Mouse (Mus musculus) liver, postnatal 0 days (tissue): ENCODE results near the gene Zfp663. TPM values are rescaled to one million over a fixed set of nuclear protein-coding genes. Genes with fewer than 3 reads are reported as not detected.

Experiments
- ATAC-seq: fragments of 200-750 bp; cut with Nextera tagmentation; 2 replicates; pipeline ENCODE4 v1.8.0; 2017; ENCODE audit warnings: mild to moderate bottlenecking, moderate library complexity
- DNase-seq: peaks from one replicate; pipeline ENCODE4 v3.0.0-alpha.2; 2016
- H3K27ac ChIP-seq: fragments of 300-500 bp; sonication (generic); 2 replicates; pipeline ENCODE4 v1.5.1; 2014; ENCODE audit warnings: antibody characterized with exemption, moderate library complexity, mild to moderate bottlenecking, low read depth
- H3K27me3 ChIP-seq: fragments of 300-500 bp; sonication (generic); 2 replicates; pipeline ENCODE4 v1.6.1; 2014; ENCODE audit warnings: low read length, control low read depth, mixed read lengths; ENCODE audit not compliant: insufficient read depth
- H3K36me3 ChIP-seq: fragments of 300-500 bp; sonication (generic); replicated peaks from 2 replicates; pipeline ENCODE4 v1.6.1; 2014; ENCODE audit warnings: mild to moderate bottlenecking, control low read depth, low read length, moderate library complexity, mixed read lengths; ENCODE audit not compliant: insufficient read depth
- H3K4me1 ChIP-seq: fragments of 300-500 bp; sonication (generic); 2 replicates; pipeline ENCODE4 v1.6.1; 2014; ENCODE audit warnings: antibody characterized with exemption, mild to moderate bottlenecking, control low read depth; ENCODE audit not compliant: insufficient read depth
- H3K4me2 ChIP-seq: fragments of 300-500 bp; sonication (generic); 2 replicates; pipeline ENCODE4 v1.6.1; 2014; ENCODE audit warnings: low read depth, mild to moderate bottlenecking, low read length, moderate library complexity, mixed read lengths
- H3K4me3 ChIP-seq: fragments of 300-500 bp; sonication (generic); 2 replicates; pipeline ENCODE4 v1.5.1; 2014; ENCODE audit warnings: low read depth, low read length
- H3K9ac ChIP-seq: fragments of 300-500 bp; sonication (generic); replicated peaks from 2 replicates; pipeline ENCODE4 v1.6.1; 2014; ENCODE audit warnings: mild to moderate bottlenecking, moderate library complexity
- H3K9me3 ChIP-seq: fragments of 300-500 bp; sonication (generic); 2 replicates; pipeline ENCODE4 v1.6.1; 2016; ENCODE audit warnings: mild to moderate bottlenecking, control low read depth, low read length, mixed read lengths
- CTCF ChIP-seq: sonication (generic); IDR thresholded peaks from 2 replicates; pipeline ENCODE4 v1.5.1; 2016; ENCODE audit warnings: antibody characterized with exemption, low read depth
- EP300 ChIP-seq: IDR thresholded peaks from 2 replicates; pipeline ENCODE4 v1.6.1; 2016; ENCODE audit warnings: antibody characterized with exemption, low read depth, mild to moderate bottlenecking
- WGBS: fragments of 180-500 bp; shearing (Covaris S2); extraction: QIAGEN DNeasy Blood & Tissue Kit; methylation state at CpG from one replicate; pipeline ENCODE4 v1.1.7; 2014; ENCODE audit not compliant: insufficient replicate concordance; 5-methylcytosine and 5-hydroxymethylcytosine counted together
- polyA plus RNA-seq: library from polyadenylated mRNA; unstranded; fragments of >200 nt; fragmentation: Nextera tagmentation; extraction: Ambion mirVana; gene quantifications from 2 replicates; pipeline ENCODE4 v1.2.1, GENCODE M21; 2015

Gene Zfp663
- polyA plus RNA-seq, 1 experiment from 2014 or later: not detected

DNA sequence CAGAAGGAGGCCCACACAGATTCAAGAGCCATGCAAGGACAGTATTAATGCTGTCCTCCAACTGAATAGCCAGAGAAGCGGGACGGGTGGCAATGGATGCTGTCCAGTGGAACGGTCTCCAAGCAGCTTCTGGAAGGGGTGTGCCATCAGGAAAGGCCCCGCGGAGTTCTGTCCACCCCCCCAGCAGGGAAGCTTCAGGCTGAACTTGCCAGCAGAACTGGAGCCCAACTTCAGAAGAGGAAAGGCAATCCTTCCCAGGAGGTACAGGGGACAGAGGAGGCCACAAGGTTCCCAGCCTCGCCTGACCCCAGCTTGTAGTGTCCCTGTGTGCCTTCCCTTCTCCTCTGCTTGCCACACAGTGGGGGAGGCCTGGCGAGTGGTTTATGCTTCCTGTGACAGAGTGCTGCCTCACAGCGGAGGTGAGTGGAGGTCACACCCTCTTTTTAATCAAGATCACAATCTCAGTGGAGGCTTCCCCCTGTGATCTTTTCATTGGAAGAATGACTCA lies 47.1 kb downstream of the Zfp663 start:
- DNase-seq (peak; percentile 55), ATAC-seq (no peak)
- Histone ChIP-seq H3K9me3 (no peaks in the 10 kb centered on the region), H3K27me3 (no peaks in the 10 kb centered on the region), H3K36me3 (no peaks in the 10 kb centered on the region), H3K4me3 (no peak overlapping the region), H3K27ac (peak overlapping the region; percentile 88), H3K4me2 (peak overlapping the region; percentile 62), H3K4me1 (peaks cover 79% of the 10 kb centered on the region), H3K9ac (no peak overlapping the region)
- TF ChIP-seq EP300 (no peak), CTCF (peak; percentile 38)
- 63% methylated on average over 8 of the region's 8 CpGs for WGBS

DNA sequence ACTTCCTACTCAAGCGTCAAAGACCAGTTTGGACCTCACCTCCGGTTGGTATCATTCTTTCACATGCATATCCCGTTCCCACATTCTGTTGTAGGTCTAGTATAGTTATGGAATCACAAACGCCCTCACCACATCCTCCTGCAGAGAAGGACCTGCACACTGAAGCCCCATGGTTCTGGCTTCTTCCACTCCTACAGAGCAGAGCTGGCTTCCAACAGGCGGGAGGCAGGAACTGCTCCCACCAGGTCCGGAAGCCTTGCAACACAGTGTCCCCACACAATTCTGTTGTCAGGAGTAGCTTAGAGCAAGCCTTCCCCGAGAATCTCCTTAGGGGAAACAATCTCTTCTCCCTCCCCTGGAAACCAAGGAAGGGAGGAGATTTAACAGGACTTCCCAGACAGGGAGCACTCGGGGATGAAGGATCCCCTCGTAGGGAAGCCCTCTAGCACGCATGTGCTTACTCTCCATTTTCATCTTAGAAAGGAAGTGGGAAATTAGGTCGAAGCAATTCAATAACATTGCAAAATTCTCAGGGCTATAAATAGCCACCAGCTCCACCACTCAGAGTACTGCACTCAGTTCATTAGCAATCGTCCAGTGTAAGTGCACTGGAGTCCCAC lies 47.9 kb downstream of the Zfp663 start:
- peaks cover 78% of the 10 kb centered on the region for H3K4me1 ChIP-seq
- 0 out of 2 replicates have a peak overlapping the region, but pooled peaks have one; percentile 10 for H3K4me3 ChIP-seq
- peak; percentile 68 for ATAC-seq
- DNase-seq: peak; percentile 45
- peak overlapping the region; percentile 88 for H3K27ac ChIP-seq
- H3K9me3 ChIP-seq: no peaks in the 10 kb centered on the region
- H3K4me2 ChIP-seq: peak overlapping the region; percentile 62
- TF ChIP-seq CTCF (no peak), EP300 (peak; percentile 62; the same call in 1 of the 2 replicates)
- no peaks in the 10 kb centered on the region for H3K27me3 ChIP-seq
- 24% methylated on average over 12 of the region's 12 CpGs for WGBS
- 0 out of 2 replicates have a peak overlapping the region, but pooled peaks have one; percentile 30 for H3K9ac ChIP-seq
- H3K36me3 ChIP-seq: no peaks in the 10 kb centered on the region

DNA sequence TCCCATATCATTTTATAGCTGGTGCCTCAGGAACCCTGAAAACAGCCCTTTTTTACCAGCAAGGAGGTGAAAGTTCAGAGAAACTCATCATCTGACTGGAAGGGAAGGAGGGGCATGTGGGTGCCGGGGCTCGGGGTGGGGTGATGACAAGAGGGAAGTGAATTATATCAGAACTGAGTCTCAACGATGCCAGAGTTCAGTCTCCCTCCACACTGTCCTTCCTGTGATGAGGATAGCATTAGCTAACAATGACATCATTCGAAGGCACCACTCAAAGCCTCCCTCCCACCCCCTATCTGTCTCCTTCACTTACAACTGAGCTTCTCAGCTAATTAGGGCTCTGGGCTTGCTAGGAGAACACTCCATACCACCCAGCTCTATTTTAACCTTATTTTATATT lies 49.0 kb downstream of the Zfp663 start:
- TF ChIP-seq CTCF: no peak
- DNase-seq: no peak
- peaks cover 3% of the 10 kb centered on the region; the same call in 1 of the 2 replicates for H3K36me3 ChIP-seq
- H3K4me1 ChIP-seq: peaks cover 67% of the 10 kb centered on the region
- no peak overlapping the region for H3K9ac ChIP-seq
- no peak overlapping the region for H3K4me2 ChIP-seq
- 43% methylated on average over 4 of the region's 4 CpGs for WGBS
- H3K9me3 ChIP-seq: no peaks in the 10 kb centered on the region
- no peak overlapping the region for H3K4me3 ChIP-seq
- no peaks in the 10 kb centered on the region for H3K27me3 ChIP-seq
- peak overlapping the region; percentile 88; the same call in 1 of the 2 replicates for H3K27ac ChIP-seq
- ATAC-seq: peak; percentile 30; the same call in 1 of the 2 replicates

DNA sequence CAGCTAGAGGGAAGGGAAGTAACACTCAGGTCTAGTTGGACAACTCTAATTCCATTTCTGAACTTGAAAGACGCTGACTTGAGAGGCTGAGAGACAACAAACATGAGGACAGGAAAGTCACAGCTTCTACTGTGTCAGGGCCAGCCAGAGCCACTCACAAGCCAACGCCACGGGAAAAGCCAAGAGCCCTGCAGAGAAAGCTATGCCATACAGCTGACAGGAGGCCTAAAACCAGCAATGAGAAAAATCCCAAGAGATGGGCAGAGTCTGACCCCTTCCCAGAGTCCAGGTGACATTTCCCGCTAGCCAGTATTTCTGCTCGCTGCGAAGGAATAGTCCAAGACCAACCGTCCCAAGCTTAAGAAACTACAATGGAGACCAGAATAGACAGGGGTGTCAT lies 49.6 kb downstream of the Zfp663 start:
- ATAC-seq (no peak), DNase-seq (no peak)
- no peaks in the 10 kb centered on the region for H3K9me3 ChIP-seq
- peaks cover 63% of the 10 kb centered on the region for H3K4me1 ChIP-seq
- peaks cover 8% of the 10 kb centered on the region; the same call in 1 of the 2 replicates for H3K36me3 ChIP-seq
- peak overlapping the region; percentile 57 for H3K27ac ChIP-seq
- no peaks in the 10 kb centered on the region for H3K27me3 ChIP-seq
- H3K4me2 ChIP-seq: no peak overlapping the region
- no peak overlapping the region for H3K4me3 ChIP-seq
- 70% methylated on average over 7 of the region's 7 CpGs for WGBS
- TF ChIP-seq CTCF: no peak
- no peak for TF ChIP-seq EP300
- H3K9ac ChIP-seq: no peak overlapping the region

DNA sequence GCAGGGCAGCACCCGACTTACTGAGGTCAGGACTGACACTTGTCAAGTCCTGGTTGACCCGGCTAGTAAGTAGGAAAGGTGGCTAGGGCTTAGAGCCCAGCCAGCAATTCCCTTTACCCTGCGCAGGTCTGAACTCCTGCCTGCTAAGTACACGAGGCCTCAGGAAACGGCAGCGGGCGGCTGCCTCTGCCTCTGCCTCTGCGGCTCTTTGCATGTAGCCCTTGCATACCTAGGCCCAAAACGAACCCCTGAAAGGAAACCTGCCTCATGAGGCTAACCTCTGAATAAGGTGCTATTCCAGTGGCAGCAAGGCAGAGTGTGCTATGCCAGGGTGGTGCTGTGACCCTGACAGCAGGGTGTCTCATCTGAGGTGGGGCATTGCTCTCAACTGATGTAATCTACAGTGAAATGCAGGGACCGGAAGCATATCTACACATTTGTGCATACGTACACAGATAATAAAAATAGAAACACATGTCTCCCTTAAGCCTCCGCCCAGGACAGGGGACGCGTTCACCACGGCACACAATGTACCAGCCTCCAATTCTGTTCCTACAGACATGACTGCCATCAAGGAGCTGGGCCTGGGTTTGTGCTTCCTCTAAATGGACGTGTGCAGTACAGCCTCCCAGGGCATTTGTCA lies 50.8 kb downstream of the Zfp663 start:
- Histone ChIP-seq H3K4me3 (no peak overlapping the region), H3K9me3 (no peaks in the 10 kb centered on the region), H3K36me3 (peaks cover 12% of the 10 kb centered on the region; the same call in 1 of the 2 replicates), H3K27me3 (no peaks in the 10 kb centered on the region), H3K4me1 (peaks cover 55% of the 10 kb centered on the region), H3K4me2 (peak overlapping the region; percentile 44), H3K9ac (no peak overlapping the region), H3K27ac (peak overlapping the region; percentile 69)
- DNase-seq: no peak
- TF ChIP-seq CTCF: no peak
- TF ChIP-seq EP300: peak; percentile 21; the same call in 1 of the 2 replicates
- WGBS: 30% methylated on average over 16 of the region's 16 CpGs
- ATAC-seq: peak; percentile 37

DNA sequence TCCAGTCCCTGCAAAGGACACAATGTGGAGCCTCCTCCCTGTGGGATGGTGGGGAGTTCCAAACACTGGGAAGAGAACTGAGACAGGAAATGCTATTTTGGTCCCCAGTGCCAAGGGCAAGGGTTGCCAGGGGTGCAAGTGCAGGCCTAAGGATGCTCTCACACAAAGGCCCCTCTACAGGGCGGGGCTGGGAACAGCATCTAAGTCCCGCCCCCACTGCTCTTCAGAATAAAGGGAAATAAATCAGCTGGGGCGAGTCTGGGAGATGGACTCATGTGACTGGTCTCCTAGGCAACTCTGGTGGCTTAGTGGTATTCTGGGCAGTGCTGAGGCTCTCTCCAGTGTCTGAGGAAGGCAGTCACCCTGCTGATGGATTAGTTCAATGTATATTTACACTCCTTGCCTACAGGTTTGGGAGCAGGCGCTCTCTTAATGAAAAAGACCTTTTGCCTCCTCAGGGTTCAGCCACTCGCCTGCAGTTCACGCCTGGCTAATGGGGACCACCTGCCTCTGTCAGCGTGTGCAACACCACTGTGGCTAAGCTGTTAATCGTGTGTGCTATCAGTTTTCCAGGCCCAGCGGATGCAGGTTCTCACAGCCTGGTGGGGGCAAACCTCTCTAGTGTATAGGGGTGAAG lies 51.6 kb downstream of the Zfp663 start:
- peak; percentile 18; the same call in 1 of the 2 replicates for ATAC-seq

More for the DNA sequence above, 51.6 kb downstream of the Zfp663 start:
- H3K4me2 ChIP-seq: no peak overlapping the region
- no peak overlapping the region for H3K9ac ChIP-seq
- H3K9me3 ChIP-seq: no peaks in the 10 kb centered on the region
- WGBS: 48% methylated on average over 9 of the region's 9 CpGs
- peaks cover 48% of the 10 kb centered on the region for H3K4me1 ChIP-seq
- peaks cover 15% of the 10 kb centered on the region for H3K36me3 ChIP-seq
- no peak overlapping the region for H3K27ac ChIP-seq
- DNase-seq: no peak
- no peaks in the 10 kb centered on the region for H3K27me3 ChIP-seq
- H3K4me3 ChIP-seq: no peak overlapping the region
- TF ChIP-seq CTCF (0 out of 2 replicates have a peak, but pooled peaks have one; percentile 2), EP300 (no peak)
